Comparison of ENCODE assay signal across 8 mouse cellular contexts in genomic region chr1:167669796-167670195, GRCm38 (mm10). TPM values are rescaled to one million over a fixed set of nuclear protein-coding genes. Genes with fewer than 3 reads are reported as not detected.
DNase-seq lines count a peak whose midpoint lies in the region; ATAC-seq and TF ChIP-seq lines count a peak whose summit lies in the region.

No protein-coding gene starts in this region.

- H3K9ac ChIP-seq in kidney, embryonic 14.5 days (ENCODE audit: low read depth, low read length), result no peak overlapping the region
- H3K9ac ChIP-seq in MEL (ENCODE audit: control insufficient read depth, low read depth, low read length, poor library complexity, severe bottlenecking), result no peak overlapping the region

- no peak for ATAC-seq in kidney, embryonic 14.5 days (ENCODE audit: low FRiP score, low TSS enrichment)

- no peak for TF ChIP-seq EP300 in MEL (IDR thresholded peaks at IDR 0.05; ENCODE audit: low read depth in 1 of 2, low read length in 2 of 2)

- intact Hi-C loops in gastrocnemius, adult 2 months (cut with DNase I), result loop anchor here (10.0 kb wide), 2 partner anchors 115 to 245 kb away; no protein-coding TSS in a partner anchor
- intact Hi-C loops in left cerebral cortex, postnatal 4 days (cut with DNase I), result no loop called here

- H3K9me3 ChIP-seq in kidney, embryonic 14.5 days (ENCODE audit: control insufficient read depth, low read length), result no peaks in the 10 kb centered on the region
- no peaks in the 10 kb centered on the region for H3K9me3 ChIP-seq in MEL (replicated peaks; ENCODE audit: insufficient read depth, low read length)

- no peak overlapping the region for H3K27ac ChIP-seq in kidney, adult 2 months (ENCODE audit: insufficient read depth, low read depth, low read length)
- H3K27ac ChIP-seq in kidney, embryonic 14.5 days (ENCODE audit: low read depth, low read length), result no peak overlapping the region
- no peak overlapping the region for H3K27ac ChIP-seq in MEL (ENCODE audit: control insufficient read depth, low read depth, low read length)
- no peak overlapping the region for H3K27ac ChIP-seq in gastrocnemius, adult 2 months

- peak; percentile 70 for DNase-seq in kidney, adult 2 months
- DNase-seq in MEL (ENCODE audit: low read depth, low spot score) (peak; percentile 22), MN1 (ENCODE audit: low spot score) (no peak)
- peak; percentile 15 for DNase-seq in cerebellum, adult 11-12 months
- peak; percentile 65 for DNase-seq in gastrocnemius, adult 2 months
- peak; percentile 59 for DNase-seq in left cerebral cortex, postnatal 4 days
- peak; percentile 77 for DNase-seq in retina, embryonic 14.5 days (ENCODE audit: low spot score)

- H3K4me2 ChIP-seq in kidney, embryonic 14.5 days (replicated peaks; ENCODE audit: low read depth, low read length), result no peak overlapping the region

- WGBS in kidney, adult 2 months, result 22% methylated on average over 6 of the region's 6 CpGs
- 31% methylated on average over 6 of the region's 6 CpGs for WGBS in kidney, embryonic 14.5 days

- H3K36me3 ChIP-seq in kidney, adult 2 months (ENCODE audit: control insufficient read depth, insufficient read depth, low read length), result no peaks in the 10 kb centered on the region
- no peaks in the 10 kb centered on the region for H3K36me3 ChIP-seq in kidney, embryonic 14.5 days (ENCODE audit: control insufficient read depth, insufficient read depth, low read length)
- no peaks in the 10 kb centered on the region for H3K36me3 ChIP-seq in MEL (ENCODE audit: control insufficient read depth in 1 of 2, insufficient read depth in 2 of 2, low read length in 2 of 2)

- peak; percentile 92 for TF ChIP-seq CTCF in kidney, adult 2 months (conservative IDR thresholded peaks at IDR 0.05; ENCODE audit: insufficient read depth, insufficient read length, low read depth, low read length)
- peak; percentile 38 to 61 (median 56) for TF ChIP-seq CTCF in MEL (IDR thresholded peaks at IDR 0.05 in 2 of 3, conservative IDR thresholded peaks at IDR 0.05 in 1 of 3; ENCODE audit: control insufficient read depth in 1 of 3, insufficient read depth in 1 of 3, low read depth in 2 of 3, low read length in 3 of 3, poor library complexity in 1 of 3, severe bottlenecking in 1 of 3)
- TF ChIP-seq CTCF in gastrocnemius, adult 2 months (IDR thresholded peaks at IDR 0.05), result peak; percentile 94; the same call in 1 of the 2 replicates

- no peak overlapping the region for H3K4me3 ChIP-seq in kidney, adult 2 months (ENCODE audit: insufficient read depth, low read depth, low read length)
- no peak overlapping the region for H3K4me3 ChIP-seq in kidney, embryonic 14.5 days (ENCODE audit: low read length)
- H3K4me3 ChIP-seq in MEL (ENCODE audit: control insufficient read depth in 1 of 2, insufficient read depth in 1 of 2, low read depth in 2 of 2, low read length in 2 of 2), result no peak overlapping the region
- H3K4me3 ChIP-seq in gastrocnemius, adult 2 months, result no peak overlapping the region

- TF ChIP-seq POLR2A in kidney, adult 2 months (IDR thresholded peaks at IDR 0.05; ENCODE audit: low read depth, low read length), result no peak
- no peak for TF ChIP-seq POLR2A in MEL (IDR thresholded peaks at IDR 0.05; ENCODE audit: control insufficient read depth in 1 of 2, insufficient read depth in 1 of 2, low read depth in 1 of 2, low read length in 2 of 2, poor library complexity in 1 of 2)

- H3K79me2 ChIP-seq in MEL (ENCODE audit: control insufficient read depth, insufficient read depth, low read length, poor library complexity), result no peaks in the 10 kb centered on the region

- peak; percentile 15 for TF ChIP-seq RAD21 in MEL (IDR thresholded peaks at IDR 0.05; ENCODE audit: low read depth, low read length)

- no peaks in the 10 kb centered on the region for H3K4me1 ChIP-seq in kidney, adult 2 months (ENCODE audit: control insufficient read depth, insufficient read depth, low read length)
- H3K4me1 ChIP-seq in kidney, embryonic 14.5 days (ENCODE audit: control insufficient read depth, insufficient read depth, low read length), result no peaks in the 10 kb centered on the region
- no peaks in the 10 kb centered on the region for H3K4me1 ChIP-seq in MEL (ENCODE audit: control insufficient read depth in 1 of 2, insufficient read depth in 2 of 2, low read length in 2 of 2)

- no peaks in the 10 kb centered on the region for H3K27me3 ChIP-seq in kidney, adult 2 months (replicated peaks; ENCODE audit: control insufficient read depth, insufficient read depth, low read length)
- H3K27me3 ChIP-seq in kidney, embryonic 14.5 days (ENCODE audit: control insufficient read depth, insufficient read depth, low read length), result peaks cover 33% of the 10 kb centered on the region
- H3K27me3 ChIP-seq in MEL (ENCODE audit: control insufficient read depth in 1 of 2, insufficient read depth in 2 of 2, low read length in 2 of 2), result no peaks in the 10 kb centered on the region

TF ChIP-seq in MEL, 35 proteins besides CTCF, POLR2A, EP300 and RAD21:
- no peak for TF ChIP-seq TBP (IDR thresholded peaks at IDR 0.05; ENCODE audit: low read depth, low read length)
- peak; percentile 34 for TF ChIP-seq SMC3 (IDR thresholded peaks at IDR 0.05; ENCODE audit: low read depth, low read length)
- no peak for TF ChIP-seq MYC (IDR thresholded peaks at IDR 0.05; ENCODE audit: low read depth, low read length)
- TF ChIP-seq CHD1 (IDR thresholded peaks at IDR 0.05; ENCODE audit: low read depth, low read length), result no peak
- no peak for TF ChIP-seq USF1 (IDR thresholded peaks at IDR 0.05; ENCODE audit: low read depth, low read length)

RNA-seq across cellular contexts. Expression of gene Lmx1a, which starts 19.2 kb away (rescaled TPM):
- polyA plus RNA-seq in kidney, adult 2 months (2012; rRNA removed), result 0.02 and 0.07 TPM in 2 replicates
- polyA plus RNA-seq in kidney, embryonic 14.5 days (2014; fragmentation: Nextera tagmentation; extraction: Ambion mirVana), result 0.06 TPM in 1 of 2 replicates, not detected in the other
- not detected in 2 replicates for total RNA-seq in MEL (2012; rRNA removed)
- not detected for polyA plus RNA-seq in MEL (2012; ENCODE audit: insufficient read depth in 1 of 2, insufficient read length in 2 of 2, low read depth in 1 of 2, low replicate concordance in 2 of 2, missing spikeins in 1 of 2)
- total RNA-seq in gastrocnemius, adult 2 months (2021), result under 1 TPM; 0.14 to 0.20 TPM
- under 1 TPM; 0.22 to 0.30 TPM for total RNA-seq in left cerebral cortex, postnatal 4 days (2021)
